Mouse (Mus musculus): ENCODE data around the gene Sppl2c.

GRCm38 (mm10) chr11:104154820-104155635, 31.1 kb upstream of the Sppl2c start:
- TF ChIP-seq USF1 (IDR thresholded peaks at IDR 0.05; ENCODE audit: low read depth, low read length) (no peak), GATA1 (IDR thresholded peaks at IDR 0.05; ENCODE audit: low read depth, low read length) (no peak), MEF2A (IDR thresholded peaks at IDR 0.05; ENCODE audit: extremely low read depth, insufficient replicate concordance, low read depth, low read length, poor library complexity, severe bottlenecking) (no peak), POLR2AphosphoS2 (IDR thresholded peaks at IDR 0.05; ENCODE audit: low read length) (no peak), USF2 (IDR thresholded peaks at IDR 0.05; ENCODE audit: borderline replicate concordance in 1 of 2, insufficient read depth in 1 of 2, low read depth in 1 of 2, low read length in 2 of 2) (no peak), MXI1 (IDR thresholded peaks at IDR 0.05; ENCODE audit: low read depth, low read length) (no peak), RCOR1 (IDR thresholded peaks at IDR 0.05; ENCODE audit: low read depth, low read length) (no peak), POLR2A (IDR thresholded peaks at IDR 0.05; ENCODE audit: control insufficient read depth in 1 of 2, insufficient read depth in 1 of 2, low read depth in 1 of 2, low read length in 2 of 2, poor library complexity in 1 of 2) (no peak), ZNF384 (IDR thresholded peaks at IDR 0.05; ENCODE audit: low read depth, low read length) (no peak), CTCF (IDR thresholded peaks at IDR 0.05 in 2 of 3, conservative IDR thresholded peaks at IDR 0.05 in 1 of 3; ENCODE audit: control insufficient read depth in 1 of 3, insufficient read depth in 1 of 3, low read depth in 2 of 3, low read length in 3 of 3, poor library complexity in 1 of 3, severe bottlenecking in 1 of 3) (no peak), ZKSCAN1 (IDR thresholded peaks at IDR 0.05; ENCODE audit: low read depth, low read length) (no peak), MAZ (IDR thresholded peaks at IDR 0.05; ENCODE audit: low read depth, low read length) (no peak), POLR2AphosphoS5 (IDR thresholded peaks at IDR 0.05; ENCODE audit: borderline replicate concordance, low read depth, low read length) (no peak), E2F4 (IDR thresholded peaks at IDR 0.05; ENCODE audit: borderline replicate concordance, low read depth, low read length) (no peak)

Measured in MEL (cell line).